Mouse (Mus musculus): ENCODE measurements around the gene Pak6. TPM values are rescaled to one million over a fixed set of nuclear protein-coding genes. Genes with fewer than 3 reads are reported as not detected.

Pak6 gene
- total RNA-seq, 2 experiments from 2014 or later: 0.15 TPM; not detected in 1

- ATAC-seq (replicated peaks; ENCODE audit: low FRiP score, poor library complexity, severe bottlenecking): no peak
Observed at GRCm38 (mm10) chr2:118693370-118693966, 30.4 kb downstream of the Pak6 start.

GRCm38 (mm10) chr2:118695677-118696232, 32.7 kb downstream of the Pak6 start:
- ATAC-seq (replicated peaks; ENCODE audit: low FRiP score, poor library complexity, severe bottlenecking): peak; percentile 45; the same call in 1 of the 2 replicates

GRCm38 (mm10) chr2:118696451-118697308, 33.6 kb downstream of the Pak6 start:
- ATAC-seq (replicated peaks; ENCODE audit: low FRiP score, poor library complexity, severe bottlenecking): no peak

- ATAC-seq (replicated peaks; ENCODE audit: low FRiP score, poor library complexity, severe bottlenecking): no peak
Observed at GRCm38 (mm10) chr2:118697311-118697877, 34.3 kb downstream of the Pak6 start.

- no peak for ATAC-seq (replicated peaks; ENCODE audit: low FRiP score, poor library complexity, severe bottlenecking)
Observed at GRCm38 (mm10) chr2:118697955-118698354, 34.9 kb downstream of the Pak6 start.

- ATAC-seq (replicated peaks; ENCODE audit: low FRiP score, poor library complexity, severe bottlenecking): peak; percentile 65; the same call in 1 of the 2 replicates
Observed at GRCm38 (mm10) chr2:118700179-118701062, 37.3 kb downstream of the Pak6 start.

GRCm38 (mm10) chr2:118701161-118701560, 38.1 kb downstream of the Pak6 start:
- ATAC-seq (replicated peaks; ENCODE audit: low FRiP score, poor library complexity, severe bottlenecking): no peak

GRCm38 (mm10) chr2:118701971-118702882, 39.1 kb downstream of the Pak6 start:
- no peak for ATAC-seq (replicated peaks; ENCODE audit: low FRiP score, poor library complexity, severe bottlenecking)

- ATAC-seq (replicated peaks; ENCODE audit: low FRiP score, poor library complexity, severe bottlenecking): no peak
Observed at GRCm38 (mm10) chr2:118702883-118703761, 40.0 kb downstream of the Pak6 start.

- ATAC-seq (replicated peaks; ENCODE audit: low FRiP score, poor library complexity, severe bottlenecking): no peak
Observed at GRCm38 (mm10) chr2:118703913-118704730, 41.0 kb downstream of the Pak6 start, which contains the start of gene Ankrd63. TSS of gene Ankrd63 (minus strand) at chr2:118703963.

- ATAC-seq (replicated peaks; ENCODE audit: low FRiP score, poor library complexity, severe bottlenecking): no peak
Observed at GRCm38 (mm10) chr2:118706436-118706835, 43.3 kb downstream of the Pak6 start.

GRCm38 (mm10) chr2:118708472-118708871, 45.4 kb downstream of the Pak6 start:
- no peak for ATAC-seq (replicated peaks; ENCODE audit: low FRiP score, poor library complexity, severe bottlenecking)

GRCm38 (mm10) chr2:118709655-118710221, 46.6 kb downstream of the Pak6 start:
- no peak for ATAC-seq (replicated peaks; ENCODE audit: low FRiP score, poor library complexity, severe bottlenecking)

GRCm38 (mm10) chr2:118711038-118711494, 48.0 kb downstream of the Pak6 start:
- no peak for ATAC-seq (replicated peaks; ENCODE audit: low FRiP score, poor library complexity, severe bottlenecking)

GRCm38 (mm10) chr2:118713631-118714030, 50.5 kb downstream of the Pak6 start:
- no peak for ATAC-seq (replicated peaks; ENCODE audit: low FRiP score, poor library complexity, severe bottlenecking)

- no peak for ATAC-seq (replicated peaks; ENCODE audit: low FRiP score, poor library complexity, severe bottlenecking)
Observed at GRCm38 (mm10) chr2:118714230-118714629, 51.1 kb downstream of the Pak6 start.
